Mouse (Mus musculus) MEL (cell line): ENCODE measurements at regions not wholly inside any gene's neighbourhood (a gene's known extent, or its start where the extent isn't known, plus 50 kb on each side); places are given as distances from the start of the nearest gene placed in this dataset.

Experiments used
- DNase-seq: peaks from one replicate; pipeline ENCODE4 v3.0.0; 2011; ENCODE audit warnings: low read depth, low spot score
- H3K27ac ChIP-seq: 2 replicates; pipeline ENCODE4 v1.5.1; 2012; ENCODE audit warnings: low read depth, mild to moderate bottlenecking, control low read depth, low read length, moderate library complexity; ENCODE audit not compliant: control insufficient read depth
- H3K27me3 ChIP-seq, 2 experiments: fragments of 150-350 bp in 1 of 2; sonication (generic) in 1 of 2; 2 replicates each; pipeline ENCODE4 v1.6.1; 2012; ENCODE audit warnings: low read length in 2 of 2, mild to moderate bottlenecking in 2 of 2, improper control_type of control experiment in 1 of 2, moderate library complexity in 1 of 2; ENCODE audit not compliant: insufficient read depth in 2 of 2, control insufficient read depth in 1 of 2
- H3K36me3 ChIP-seq, 2 experiments: 2 replicates each; pipeline ENCODE4 v1.6.1; 2012 to 2014; ENCODE audit warnings: low read length in 2 of 2, improper control_type of control experiment in 1 of 2, inconsistent platforms in 1 of 2, mild to moderate bottlenecking in 1 of 2; ENCODE audit not compliant: insufficient read depth in 2 of 2, control insufficient read depth in 1 of 2
- H3K4me1 ChIP-seq, 2 experiments: fragments of 150-350 bp in 1 of 2; sonication (generic) in 1 of 2; 2 replicates each; pipeline ENCODE4 v1.6.1; 2012; ENCODE audit warnings: low read length in 2 of 2, improper control_type of control experiment in 1 of 2, mild to moderate bottlenecking in 1 of 2; ENCODE audit not compliant: insufficient read depth in 2 of 2, control insufficient read depth in 1 of 2
- H3K4me3 ChIP-seq, 2 experiments: fragments of 150-350 bp in 1 of 2; sonication (generic) in 1 of 2; 2 replicates each; pipeline ENCODE4 v1.5.1; 2012; ENCODE audit warnings: low read depth in 2 of 2, low read length in 2 of 2, mild to moderate bottlenecking in 2 of 2, moderate library complexity in 2 of 2, control low read depth in 1 of 2, improper control_type of control experiment in 1 of 2; ENCODE audit not compliant: control insufficient read depth in 1 of 2, insufficient read depth in 1 of 2
- H3K79me2 ChIP-seq: 2 replicates; pipeline ENCODE4 v1.6.1; 2012; ENCODE audit warnings: mild to moderate bottlenecking, low read length, moderate library complexity; ENCODE audit not compliant: control insufficient read depth, poor library complexity, insufficient read depth
- H3K9ac ChIP-seq: 2 replicates; pipeline ENCODE4 v1.6.1; 2012; ENCODE audit warnings: low read depth, mild to moderate bottlenecking, control low read depth, low read length, moderate library complexity; ENCODE audit not compliant: control insufficient read depth, poor library complexity, severe bottlenecking
- H3K9me3 ChIP-seq: fragments of 150-350 bp; sonication (generic); replicated peaks from 2 replicates; pipeline ENCODE4 v1.6.1; 2012; ENCODE audit warnings: mild to moderate bottlenecking, low read length, improper control_type of control experiment, moderate library complexity; ENCODE audit not compliant: insufficient read depth
- BHLHE40 ChIP-seq: IDR thresholded peaks from 2 replicates; pipeline ENCODE4 v1.6.1; 2012; ENCODE audit warnings: low read depth, mild to moderate bottlenecking, inconsistent platforms, low read length, improper control_type of control experiment, borderline replicate concordance
- CHD2 ChIP-seq: IDR thresholded peaks from 2 replicates; pipeline ENCODE4 v1.6.1; 2011; ENCODE audit warnings: low read length, improper control_type of control experiment
- CTCF ChIP-seq, 3 experiments: IDR thresholded peaks in 2 of 3; conservative IDR thresholded peaks in 1 of 3; 2 replicates each; pipeline ENCODE4 v1.5.1; 2011 to 2012; ENCODE audit warnings: low read length in 3 of 3, low read depth in 2 of 3, mild to moderate bottlenecking in 2 of 3, improper control_type of control experiment in 1 of 3, inconsistent platforms in 1 of 3, mixed read lengths in 1 of 3, moderate library complexity in 1 of 3; ENCODE audit not compliant: control insufficient read depth in 1 of 3, insufficient read depth in 1 of 3, poor library complexity in 1 of 3, severe bottlenecking in 1 of 3
- E2F4 ChIP-seq: IDR thresholded peaks from 2 replicates; pipeline ENCODE4 v1.6.1; 2011; ENCODE audit warnings: low read depth, low read length, improper control_type of control experiment, borderline replicate concordance
- ELF1 ChIP-seq: IDR thresholded peaks from 2 replicates; pipeline ENCODE4 v1.6.1; 2014; ENCODE audit warnings: low read depth, mild to moderate bottlenecking, inconsistent platforms, low read length, improper control_type of control experiment, moderate library complexity
- EP300 ChIP-seq, 2 experiments: IDR thresholded peaks; 2 replicates each; pipeline ENCODE4 v1.6.1; 2011; ENCODE audit warnings: improper control_type of control experiment in 2 of 2, low read length in 2 of 2, low read depth in 1 of 2, mild to moderate bottlenecking in 1 of 2
- HCFC1 ChIP-seq: IDR thresholded peaks from 2 replicates; pipeline ENCODE4 v1.6.1; 2012; ENCODE audit warnings: low read depth, mild to moderate bottlenecking, inconsistent platforms, low read length, improper control_type of control experiment, moderate library complexity
- MEF2A ChIP-seq: IDR thresholded peaks from 2 replicates; pipeline ENCODE4 v1.6.1; 2014; ENCODE audit warnings: low read depth, mild to moderate bottlenecking, inconsistent platforms, low read length, improper control_type of control experiment; ENCODE audit not compliant: poor library complexity, insufficient replicate concordance, severe bottlenecking; ENCODE audit errors: extremely low read depth
- MYB ChIP-seq: IDR thresholded peaks from 2 replicates; pipeline ENCODE4 v1.6.1; 2011; ENCODE audit warnings: mild to moderate bottlenecking, low read depth, low read length, improper control_type of control experiment
- MYC ChIP-seq: IDR thresholded peaks from 2 replicates; pipeline ENCODE4 v1.6.1; 2011; ENCODE audit warnings: low read depth, mild to moderate bottlenecking, low read length, improper control_type of control experiment, moderate library complexity
- NELFE ChIP-seq: IDR thresholded peaks from 2 replicates; pipeline ENCODE4 v1.6.1; 2011; ENCODE audit warnings: low read depth, low read length, improper control_type of control experiment
- POLR2A ChIP-seq, 2 experiments: IDR thresholded peaks; 2 replicates each; pipeline ENCODE4 v1.6.1; 2011 to 2012; ENCODE audit warnings: low read length in 2 of 2, mild to moderate bottlenecking in 2 of 2, control low read depth in 1 of 2, improper control_type of control experiment in 1 of 2, low read depth in 1 of 2, moderate library complexity in 1 of 2; ENCODE audit not compliant: control insufficient read depth in 1 of 2, insufficient read depth in 1 of 2, poor library complexity in 1 of 2
- POLR2AphosphoS2 ChIP-seq: IDR thresholded peaks from 2 replicates; pipeline ENCODE4 v1.6.1; 2011; ENCODE audit warnings: low read length, improper control_type of control experiment
- RAD21 ChIP-seq: IDR thresholded peaks from 2 replicates; pipeline ENCODE4 v1.6.1; 2011; ENCODE audit warnings: mild to moderate bottlenecking, low read depth, low read length, improper control_type of control experiment
- SMC3 ChIP-seq: IDR thresholded peaks from 2 replicates; pipeline ENCODE4 v1.6.1; 2011; ENCODE audit warnings: low read depth, low read length, improper control_type of control experiment
- TAL1 ChIP-seq: IDR thresholded peaks from 2 replicates; pipeline ENCODE4 v1.6.1; 2012; ENCODE audit warnings: mild to moderate bottlenecking, inconsistent platforms, low read length, moderate library complexity, mixed read lengths
- TBP ChIP-seq: IDR thresholded peaks from 2 replicates; pipeline ENCODE4 v1.8.0; 2011; ENCODE audit warnings: low read depth, low read length, improper control_type of control experiment
- TCF12 ChIP-seq: IDR thresholded peaks from 2 replicates; pipeline ENCODE4 v1.6.1; 2014; ENCODE audit warnings: low read depth, mild to moderate bottlenecking, inconsistent platforms, low read length, improper control_type of control experiment, moderate library complexity
- ZC3H11A ChIP-seq: IDR thresholded peaks from 2 replicates; pipeline ENCODE4 v1.6.1; 2012; ENCODE audit warnings: low read depth, mild to moderate bottlenecking, inconsistent platforms, low read length, improper control_type of control experiment
- ZKSCAN1 ChIP-seq: IDR thresholded peaks from 2 replicates; pipeline ENCODE4 v1.6.1; 2012; ENCODE audit warnings: low read depth, mild to moderate bottlenecking, inconsistent platforms, low read length, improper control_type of control experiment, moderate library complexity

- Histone ChIP-seq H3K9me3 (no peaks in the 10 kb centered on the region), H3K36me3 (no peaks in the 10 kb centered on the region)
These were observed 1320.6 kb upstream of the Gm7489 start for GRCm38 (mm10) chr15:52564078-52564477.

GRCm38 (mm10) chr15:52565449-52565851 is 1319.3 kb upstream of the Gm7489 start:
- Histone ChIP-seq H3K9ac (no peak overlapping the region), H3K4me3 (no peak overlapping the region), H3K9me3 (no peaks in the 10 kb centered on the region), H3K79me2 (no peaks in the 10 kb centered on the region), H3K27me3 (no peaks in the 10 kb centered on the region), H3K27ac (no peak overlapping the region), H3K4me1 (no peaks in the 10 kb centered on the region), H3K36me3 (no peaks in the 10 kb centered on the region)
- no peak for DNase-seq
- TF ChIP-seq TCF12 (no peak), EP300 (IDR thresholded peaks at IDR 0.05; ENCODE audit: low read depth in 1 of 2, low read length in 2 of 2) (no peak), NELFE (no peak), MYB (no peak), RAD21 (no peak), BHLHE40 (no peak)

More at GRCm38 (mm10) chr15:52564078-52564477, 1320.6 kb upstream of the Gm7489 start:
- no peaks in the 10 kb centered on the region for H3K27me3 ChIP-seq
- H3K27ac ChIP-seq, result no peak overlapping the region
- DNase-seq, result no peak
- H3K9ac ChIP-seq, result no peak overlapping the region
- H3K4me1 ChIP-seq, result no peaks in the 10 kb centered on the region
- H3K4me3 ChIP-seq, result no peak overlapping the region
- TF ChIP-seq HCFC1 (no peak), POLR2AphosphoS2 (no peak), NELFE (no peak), CTCF (IDR thresholded peaks at IDR 0.05 in 2 of 3, conservative IDR thresholded peaks at IDR 0.05 in 1 of 3; ENCODE audit: control insufficient read depth in 1 of 3, insufficient read depth in 1 of 3, low read depth in 2 of 3, low read length in 3 of 3, poor library complexity in 1 of 3, severe bottlenecking in 1 of 3) (no peak), MEF2A (no peak), POLR2A (IDR thresholded peaks at IDR 0.05; ENCODE audit: control insufficient read depth in 1 of 2, insufficient read depth in 1 of 2, low read depth in 1 of 2, low read length in 2 of 2, poor library complexity in 1 of 2) (no peak), ZC3H11A (no peak), E2F4 (no peak), CHD2 (no peak), TBP (no peak), EP300 (IDR thresholded peaks at IDR 0.05; ENCODE audit: low read depth in 1 of 2, low read length in 2 of 2) (no peak), ZKSCAN1 (no peak), ELF1 (no peak), TAL1 (no peak), RAD21 (no peak), SMC3 (no peak), MYC (no peak)
- H3K79me2 ChIP-seq, result no peaks in the 10 kb centered on the region
